Mouse (Mus musculus): ENCODE results near the gene Ptgis.

Ptgis gene

GRCm38 (mm10) chr2:167240008-167240964 lies at the start of gene Ptgis:
TSS of gene Ptgis (minus strand) at chr2:167240604.
- DNase-seq (ENCODE audit: low spot score in 2 of 2): no peak

GRCm38 (mm10) chr2:167281461-167281860 lies 41.1 kb upstream of the Ptgis start:
- peak in 1 of 2 experiments; percentile 0 for DNase-seq (ENCODE audit: low spot score in 2 of 2)

- DNase-seq (ENCODE audit: low spot score in 2 of 2): no peak
Observed at GRCm38 (mm10) chr2:167280986-167281310, 40.5 kb upstream of the Ptgis start.

- peak; percentile 44 to 69 for DNase-seq (ENCODE audit: low spot score in 2 of 2)
Observed at GRCm38 (mm10) chr2:167280090-167280985, 39.9 kb upstream of the Ptgis start.

- DNase-seq (ENCODE audit: low spot score in 2 of 2): peak in 1 of 2 experiments; percentile 58
Observed at GRCm38 (mm10) chr2:167278751-167279526, 38.5 kb upstream of the Ptgis start.

GRCm38 (mm10) chr2:167278011-167278410 lies 37.6 kb upstream of the Ptgis start:
- DNase-seq (ENCODE audit: low spot score in 2 of 2): no peak

- DNase-seq (ENCODE audit: low spot score in 2 of 2): no peak
Observed at GRCm38 (mm10) chr2:167277026-167277425, 36.6 kb upstream of the Ptgis start.

GRCm38 (mm10) chr2:167275856-167276255 lies 35.5 kb upstream of the Ptgis start:
- DNase-seq (ENCODE audit: low spot score in 2 of 2): no peak

GRCm38 (mm10) chr2:167274713-167275465 lies 34.5 kb upstream of the Ptgis start:
- no peak for DNase-seq (ENCODE audit: low spot score in 2 of 2)

- DNase-seq (ENCODE audit: low spot score in 2 of 2): no peak
Observed at GRCm38 (mm10) chr2:167273206-167273740, 32.9 kb upstream of the Ptgis start.

GRCm38 (mm10) chr2:167272706-167273105 lies 32.3 kb upstream of the Ptgis start:
- no peak for DNase-seq (ENCODE audit: low spot score in 2 of 2)

- DNase-seq (ENCODE audit: low spot score in 2 of 2): peak in 1 of 2 experiments; percentile 4
Observed at GRCm38 (mm10) chr2:167271121-167271521, 30.7 kb upstream of the Ptgis start.

GRCm38 (mm10) chr2:167270496-167270895 lies 30.1 kb upstream of the Ptgis start:
- no peak for DNase-seq (ENCODE audit: low spot score in 2 of 2)

GRCm38 (mm10) chr2:167268721-167269120 lies 28.3 kb upstream of the Ptgis start:
- no peak for DNase-seq (ENCODE audit: low spot score in 2 of 2)

GRCm38 (mm10) chr2:167268411-167268690 lies 27.9 kb upstream of the Ptgis start:
- DNase-seq (ENCODE audit: low spot score in 2 of 2): no peak

- peak in 1 of 2 experiments; percentile 3 for DNase-seq (ENCODE audit: low spot score in 2 of 2)
Observed at GRCm38 (mm10) chr2:167267531-167268410, 27.4 kb upstream of the Ptgis start.

GRCm38 (mm10) chr2:167266231-167266630 lies 25.8 kb upstream of the Ptgis start:
- DNase-seq (ENCODE audit: low spot score in 2 of 2): peak in 1 of 2 experiments; percentile 2

GRCm38 (mm10) chr2:167265806-167266205 lies 25.4 kb upstream of the Ptgis start:
- DNase-seq (ENCODE audit: low spot score in 2 of 2): peak in 1 of 2 experiments; percentile 5

- DNase-seq (ENCODE audit: low spot score in 2 of 2): peak in 1 of 2 experiments; percentile 1
Observed at GRCm38 (mm10) chr2:167265021-167265420, 24.6 kb upstream of the Ptgis start.

GRCm38 (mm10) chr2:167263931-167264330 lies 23.5 kb upstream of the Ptgis start:
- peak in 1 of 2 experiments; percentile 5 for DNase-seq (ENCODE audit: low spot score in 2 of 2)

Data from spleen, postnatal 14 days (tissue).